Mouse (Mus musculus) lung, postnatal 4 days (tissue): Measurements from ENCODE around the gene Wrb.

Source experiments
- DNase-seq, 2 experiments: peaks; one replicate each; pipeline ENCODE4 v3.0.0; 2021

The Wrb gene

GRCm38 (mm10) chr16:96159091-96159731 is 14.0 kb downstream of the Wrb start:
- peak; percentile 81 to 82 for DNase-seq

GRCm38 (mm10) chr16:96159794-96160346 is 14.7 kb downstream of the Wrb start:
- no peak for DNase-seq

GRCm38 (mm10) chr16:96160927-96161326 is 15.7 kb downstream of the Wrb start:
- DNase-seq = no peak

- DNase-seq = no peak
Observed at GRCm38 (mm10) chr16:96161336-96161735, 16.1 kb downstream of the Wrb start.

- peak in 1 of 2 experiments; percentile 0 for DNase-seq
Observed at GRCm38 (mm10) chr16:96165723-96166264, 20.6 kb downstream of the Wrb start.

- DNase-seq = no peak
Observed at GRCm38 (mm10) chr16:96168837-96169236, 23.6 kb downstream of the Wrb start.

- DNase-seq = no peak
Observed at GRCm38 (mm10) chr16:96173648-96174047, 28.4 kb downstream of the Wrb start.

- DNase-seq = peak; percentile 71 to 89
Observed at GRCm38 (mm10) chr16:96175399-96175798, 30.2 kb downstream of the Wrb start.

GRCm38 (mm10) chr16:96179156-96179555 is 33.9 kb downstream of the Wrb start:
- DNase-seq = no peak

- DNase-seq = no peak
Observed at GRCm38 (mm10) chr16:96187619-96188018, 42.4 kb downstream of the Wrb start.

GRCm38 (mm10) chr16:96191531-96192506 is 46.6 kb downstream of the Wrb start, which contains the start of gene Lca5l:
TSS of gene Lca5l (minus strand) at chr16:96192271.
- peak; percentile 99 to 100 for DNase-seq

- peak; percentile 68 to 77 for DNase-seq
Observed at GRCm38 (mm10) chr16:96199913-96200701, 54.9 kb downstream of the Wrb start, which contains the start of gene Sh3bgr. TSS of gene Sh3bgr (plus strand) at chr16:96200450.

- DNase-seq = no peak
Observed at GRCm38 (mm10) chr16:96200702-96201028, 55.5 kb downstream of the Wrb start.

GRCm38 (mm10) chr16:96201485-96202232 is 56.5 kb downstream of the Wrb start:
- no peak for DNase-seq
